Mouse (Mus musculus): Measurements from ENCODE around the gene Cog2. TPM values are rescaled to one million over a fixed set of nuclear protein-coding genes. Genes with fewer than 3 reads are reported as not detected.

The Cog2 gene
- polyA plus RNA-seq, 1 experiment from 2014 or later: 40.0 TPM

GRCm38 (mm10) chr8:124496266-124496665 lies 24.3 kb upstream of the Cog2 start:
- Histone ChIP-seq H3K9ac (replicated peaks) (no peak overlapping the region), H3K4me1 (no peaks in the 10 kb centered on the region), H3K9me3 (no peaks in the 10 kb centered on the region), H3K36me3 (no peaks in the 10 kb centered on the region), H3K4me3 (no peak overlapping the region), H3K27me3 (no peaks in the 10 kb centered on the region), H3K4me2 (replicated peaks) (no peak overlapping the region), H3K27ac (replicated peaks) (no peak overlapping the region)
- no peak for ATAC-seq (replicated peaks)
- WGBS: 83% methylated on average over 4 of the region's 4 CpGs

- Histone ChIP-seq H3K27me3 (no peaks in the 10 kb centered on the region), H3K4me2 (replicated peaks) (no peak overlapping the region), H3K9me3 (no peaks in the 10 kb centered on the region), H3K9ac (replicated peaks) (no peak overlapping the region), H3K4me3 (no peak overlapping the region), H3K36me3 (no peaks in the 10 kb centered on the region), H3K27ac (replicated peaks) (no peak overlapping the region), H3K4me1 (no peaks in the 10 kb centered on the region)
- WGBS: 93% methylated on average over 5 of the region's 5 CpGs
- ATAC-seq (replicated peaks): no peak
These were observed 23.7 kb upstream of the Cog2 start for GRCm38 (mm10) chr8:124496871-124497270.

- Histone ChIP-seq H3K4me3 (no peak overlapping the region), H3K4me1 (no peaks in the 10 kb centered on the region), H3K36me3 (no peaks in the 10 kb centered on the region), H3K4me2 (replicated peaks) (no peak overlapping the region), H3K27ac (replicated peaks) (no peak overlapping the region), H3K27me3 (no peaks in the 10 kb centered on the region), H3K9ac (replicated peaks) (no peak overlapping the region), H3K9me3 (peaks cover 4% of the 10 kb centered on the region; the same call in 1 of the 2 replicates)
- no peak for ATAC-seq (replicated peaks)
These were observed 22.2 kb upstream of the Cog2 start for GRCm38 (mm10) chr8:124498398-124498797.

- H3K9me3 ChIP-seq: peaks cover 4% of the 10 kb centered on the region; the same call in 1 of the 2 replicates
- H3K27ac ChIP-seq (replicated peaks): no peak overlapping the region
- ATAC-seq (replicated peaks): no peak
- H3K4me3 ChIP-seq: no peak overlapping the region
- no peaks in the 10 kb centered on the region for H3K4me1 ChIP-seq
- WGBS: 60% methylated on average over 7 of the region's 7 CpGs
- no peak overlapping the region for H3K9ac ChIP-seq (replicated peaks)
- no peak overlapping the region for H3K4me2 ChIP-seq (replicated peaks)
- no peaks in the 10 kb centered on the region for H3K36me3 ChIP-seq
- H3K27me3 ChIP-seq: no peaks in the 10 kb centered on the region
These were observed 21.2 kb upstream of the Cog2 start for GRCm38 (mm10) chr8:124499236-124499937.

GRCm38 (mm10) chr8:124499938-124500239 lies 20.7 kb upstream of the Cog2 start:
- Histone ChIP-seq H3K4me3 (no peak overlapping the region), H3K9ac (replicated peaks) (no peak overlapping the region), H3K9me3 (peaks cover 4% of the 10 kb centered on the region; the same call in 1 of the 2 replicates), H3K4me2 (replicated peaks) (no peak overlapping the region), H3K36me3 (no peaks in the 10 kb centered on the region), H3K27me3 (no peaks in the 10 kb centered on the region), H3K27ac (replicated peaks) (no peak overlapping the region), H3K4me1 (no peaks in the 10 kb centered on the region)
- ATAC-seq (replicated peaks): no peak
- WGBS: 70% methylated on average over 5 of the region's 5 CpGs

GRCm38 (mm10) chr8:124505626-124506025 lies 14.9 kb upstream of the Cog2 start:
- H3K27ac ChIP-seq (replicated peaks): no peak overlapping the region
- no peak for ATAC-seq (replicated peaks)
- H3K4me1 ChIP-seq: no peaks in the 10 kb centered on the region
- no peak overlapping the region for H3K9ac ChIP-seq (replicated peaks)
- no peaks in the 10 kb centered on the region for H3K27me3 ChIP-seq
- no peak overlapping the region for H3K4me2 ChIP-seq (replicated peaks)
- H3K9me3 ChIP-seq: peaks cover 4% of the 10 kb centered on the region; the same call in 1 of the 2 replicates
- H3K36me3 ChIP-seq: no peaks in the 10 kb centered on the region
- H3K4me3 ChIP-seq: no peak overlapping the region

- H3K4me1 ChIP-seq: no peaks in the 10 kb centered on the region
- no peak overlapping the region for H3K9ac ChIP-seq (replicated peaks)
- WGBS: 71% methylated on average over 8 of the region's 8 CpGs
- no peak overlapping the region for H3K4me3 ChIP-seq
- no peak overlapping the region for H3K27ac ChIP-seq (replicated peaks)
- no peak for ATAC-seq (replicated peaks)
- no peaks in the 10 kb centered on the region for H3K36me3 ChIP-seq
- no peaks in the 10 kb centered on the region for H3K27me3 ChIP-seq
- no peak overlapping the region for H3K4me2 ChIP-seq (replicated peaks)
- peaks cover 4% of the 10 kb centered on the region; the same call in 1 of the 2 replicates for H3K9me3 ChIP-seq
These were observed 12.8 kb upstream of the Cog2 start for GRCm38 (mm10) chr8:124507572-124508320.

GRCm38 (mm10) chr8:124508321-124508695 lies 12.3 kb upstream of the Cog2 start:
- 68% methylated on average over 6 of the region's 6 CpGs for WGBS
- ATAC-seq (replicated peaks): no peak
- Histone ChIP-seq H3K27ac (replicated peaks) (no peak overlapping the region), H3K4me2 (replicated peaks) (no peak overlapping the region), H3K27me3 (no peaks in the 10 kb centered on the region), H3K9me3 (0 out of 2 replicates have a peak, but pooled peaks cover under 1% of the 10 kb centered on the region), H3K4me1 (no peaks in the 10 kb centered on the region), H3K36me3 (no peaks in the 10 kb centered on the region), H3K4me3 (no peak overlapping the region), H3K9ac (replicated peaks) (no peak overlapping the region)

GRCm38 (mm10) chr8:124509156-124509555 lies 11.4 kb upstream of the Cog2 start:
- Histone ChIP-seq H3K4me1 (no peaks in the 10 kb centered on the region), H3K36me3 (no peaks in the 10 kb centered on the region), H3K4me3 (no peak overlapping the region), H3K27ac (replicated peaks) (no peak overlapping the region), H3K9me3 (no peaks in the 10 kb centered on the region), H3K9ac (replicated peaks) (no peak overlapping the region), H3K27me3 (no peaks in the 10 kb centered on the region), H3K4me2 (replicated peaks) (no peak overlapping the region)
- no peak for ATAC-seq (replicated peaks)
- 74% methylated on average over 3 of the region's 3 CpGs for WGBS

- WGBS: 72% methylated on average over 3 of the region's 3 CpGs
- Histone ChIP-seq H3K4me1 (peaks cover under 1% of the 10 kb centered on the region; the same call in 1 of the 2 replicates), H3K27me3 (0 out of 2 replicates have a peak, but pooled peaks cover 5% of the 10 kb centered on the region), H3K27ac (replicated peaks) (no peak overlapping the region), H3K36me3 (no peaks in the 10 kb centered on the region), H3K4me3 (no peak overlapping the region), H3K9me3 (no peaks in the 10 kb centered on the region), H3K9ac (replicated peaks) (no peak overlapping the region), H3K4me2 (replicated peaks) (no peak overlapping the region)
- no peak for ATAC-seq (replicated peaks)
These were observed 4.5 kb upstream of the Cog2 start for GRCm38 (mm10) chr8:124516039-124516438.

GRCm38 (mm10) chr8:124516525-124516924 lies 4.0 kb upstream of the Cog2 start:
- Histone ChIP-seq H3K9ac (replicated peaks) (no peak overlapping the region), H3K4me2 (replicated peaks) (no peak overlapping the region), H3K36me3 (no peaks in the 10 kb centered on the region), H3K4me3 (no peak overlapping the region), H3K27ac (replicated peaks) (no peak overlapping the region), H3K27me3 (0 out of 2 replicates have a peak, but pooled peaks cover 5% of the 10 kb centered on the region), H3K4me1 (peaks cover 5% of the 10 kb centered on the region), H3K9me3 (no peaks in the 10 kb centered on the region)
- ATAC-seq (replicated peaks): no peak
- 78% methylated on average over 6 of the region's 6 CpGs for WGBS

- no peak overlapping the region for H3K4me2 ChIP-seq (replicated peaks)
- no peak overlapping the region for H3K4me3 ChIP-seq
- 0 out of 2 replicates have a peak, but pooled peaks cover 5% of the 10 kb centered on the region for H3K27me3 ChIP-seq
- no peaks in the 10 kb centered on the region for H3K36me3 ChIP-seq
- H3K9me3 ChIP-seq: no peaks in the 10 kb centered on the region
- no peak overlapping the region for H3K9ac ChIP-seq (replicated peaks)
- H3K4me1 ChIP-seq: peaks cover 11% of the 10 kb centered on the region
- H3K27ac ChIP-seq (replicated peaks): no peak overlapping the region
- no peak for ATAC-seq (replicated peaks)
- WGBS: 84% methylated on average over 6 of the region's 6 CpGs
These were observed 3.4 kb upstream of the Cog2 start for GRCm38 (mm10) chr8:124517142-124517541.
